Mouse (Mus musculus) spleen, postnatal 0 days (tissue): ENCODE measurements around the gene Oog3. TPM values are rescaled to one million over a fixed set of nuclear protein-coding genes. Genes with fewer than 3 reads are reported as not detected.

Source experiments
- polyA plus RNA-seq: library from polyadenylated mRNA; unstranded; fragments of >200 nt; fragmentation: Nextera tagmentation; extraction: Ambion mirVana; gene quantifications from 2 replicates; pipeline ENCODE4 v1.2.1, GENCODE M21; 2015

Gene Oog3
- not detected in 2 replicates for polyA plus RNA-seq

DNA sequence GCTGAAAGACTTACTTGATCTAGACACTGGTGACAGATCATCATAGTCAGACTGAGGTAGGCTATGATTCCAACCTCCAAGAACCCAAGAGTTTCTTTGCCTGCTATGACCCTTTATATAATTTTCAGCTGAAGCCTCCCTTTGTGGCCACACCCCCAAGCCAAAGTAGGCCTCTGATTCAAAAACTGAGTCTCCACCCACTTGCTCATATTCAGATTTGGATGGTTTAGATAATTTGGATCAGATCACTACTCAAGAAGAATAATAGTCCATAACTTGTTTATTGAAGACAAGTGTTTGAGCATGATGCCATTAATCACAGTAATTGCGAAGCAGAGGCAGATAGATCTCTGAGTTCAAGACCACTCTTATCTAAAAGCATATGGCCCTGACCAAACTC, at the start of gene Oog3:
TSS of gene Oog3 (minus strand) at position 101 of the 400 bp plus-strand sequence.

GRCm38 (mm10) chr4:144190419-144190818, 28.0 kb upstream of the Oog3 start, which contains the start of gene Oog2:
Gene Oog2, plus strand, starts transcription at chr4:144190719.

Other genes with a start within 250 kb of the Oog3 start
- not detected in 2 replicates for gene Pramef25, start 211.6 kb downstream of the Oog3 start, polyA plus RNA-seq
- not detected in 2 replicates for gene Gm13101, start 195.7 kb downstream of the Oog3 start, polyA plus RNA-seq
- gene Pramef17, start 168.3 kb downstream of the Oog3 start, polyA plus RNA-seq: not detected in 2 replicates
- not detected in 2 replicates for gene Pramel4, start 103.5 kb downstream of the Oog3 start, polyA plus RNA-seq
- not detected in 2 replicates for gene Gm13102, start 56.2 kb downstream of the Oog3 start, polyA plus RNA-seq
- gene Oog2, start 28.1 kb upstream of the Oog3 start, polyA plus RNA-seq: not detected in 2 replicates
- gene C87977, start 50.7 kb upstream of the Oog3 start, polyA plus RNA-seq: not detected in 2 replicates
- gene Pramel5, start 117.8 kb upstream of the Oog3 start, polyA plus RNA-seq: not detected in 2 replicates
- not detected in 2 replicates for gene Gm13128, start 167.6 kb upstream of the Oog3 start, polyA plus RNA-seq
- gene Gm13119, start 195.3 kb upstream of the Oog3 start, polyA plus RNA-seq: not detected in 2 replicates
- gene Pramef20, start 215.3 kb upstream of the Oog3 start, polyA plus RNA-seq: not detected in 2 replicates
- not detected in 2 replicates for gene Pramef12, start 245.8 kb upstream of the Oog3 start, polyA plus RNA-seq